Mouse (Mus musculus): Measurements from ENCODE around the gene Srd5a3. TPM values are rescaled to one million over a fixed set of nuclear protein-coding genes. Genes with fewer than 3 reads are reported as not detected.

The Srd5a3 gene
- polyA plus RNA-seq, 1 experiment from 2014 or later = 23.2 TPM

DNA sequence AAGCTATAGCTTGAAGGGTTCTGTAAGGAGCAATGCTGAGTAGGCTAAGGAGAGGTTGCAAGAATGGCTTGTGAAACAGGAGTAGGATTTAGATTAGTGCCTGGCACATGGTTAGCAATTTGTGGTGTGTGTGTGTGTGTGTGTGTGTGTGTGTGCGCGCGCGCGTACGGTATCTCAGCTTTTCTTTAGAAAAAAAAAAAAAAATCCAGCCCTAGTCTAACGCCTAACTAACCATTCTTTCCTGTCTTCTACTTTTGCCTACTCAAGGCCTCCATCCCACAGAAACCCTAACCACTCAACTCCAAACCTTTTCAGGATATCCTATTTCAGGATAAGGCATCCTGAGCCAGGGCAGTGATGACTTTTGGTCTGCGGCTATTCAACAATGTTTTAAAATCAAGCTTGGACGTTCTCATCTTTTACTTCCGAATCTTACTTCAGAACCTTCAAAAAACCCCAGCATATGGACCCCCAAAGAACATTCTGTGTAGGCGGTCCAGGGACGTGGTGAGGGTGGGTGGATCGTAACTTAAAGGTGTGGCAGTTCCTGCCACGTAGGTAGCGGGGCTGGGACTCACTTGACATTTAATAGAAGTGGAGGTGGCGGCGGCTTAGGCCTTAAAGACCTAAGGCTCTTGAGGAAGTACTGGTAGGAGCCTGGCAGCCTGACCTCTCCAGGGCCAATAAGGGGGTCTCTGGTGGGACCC lies 43.1 kb downstream of the Srd5a3 start:
- DNase-seq (ENCODE audit: low spot score) = no peak
- H3K4me3 ChIP-seq = peak overlapping the region; percentile 96
- H3K4me1 ChIP-seq = peaks cover 15% of the 10 kb centered on the region
- peaks cover 11% of the 10 kb centered on the region for H3K36me3 ChIP-seq
- peak overlapping the region; percentile 98 for H3K27ac ChIP-seq
- H3K27me3 ChIP-seq (ENCODE audit: low read depth, poor library complexity, severe bottlenecking) = no peaks in the 10 kb centered on the region
- H3K9me3 ChIP-seq (replicated peaks) = no peaks in the 10 kb centered on the region
- 43% methylated on average over 17 of the region's 17 CpGs for WGBS

DNA sequence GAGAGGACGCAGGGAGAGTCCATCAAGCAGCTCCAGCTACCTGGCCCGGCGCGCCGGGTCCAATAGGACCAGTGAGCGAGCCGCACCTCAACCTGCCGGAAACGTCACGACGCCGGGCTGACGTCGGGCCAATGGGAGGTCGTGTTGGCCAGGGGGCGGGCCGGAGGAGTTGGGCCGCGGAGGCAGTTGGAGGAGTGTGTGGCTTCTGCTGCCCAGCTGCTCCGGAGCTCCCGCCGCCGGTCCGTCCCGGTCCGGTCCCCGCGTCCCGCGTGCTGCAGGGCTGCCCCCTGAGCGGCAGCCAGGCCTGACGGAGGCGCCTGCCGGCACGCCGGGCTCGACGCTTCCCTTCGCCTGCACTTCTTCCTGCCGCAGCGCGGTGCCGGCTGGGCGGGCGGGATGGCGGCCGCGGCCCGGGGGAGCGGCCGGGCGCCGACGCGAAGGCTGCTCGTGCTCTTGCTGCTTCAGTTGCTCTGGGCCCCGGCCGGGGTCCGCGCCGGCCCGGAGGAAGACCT lies 43.7 kb downstream of the Srd5a3 start, which contains the start of gene Tmem165:
TSS of gene Tmem165 (plus strand) at position 131 of the 512 bp plus-strand sequence.
- peaks cover 15% of the 10 kb centered on the region for H3K4me1 ChIP-seq
- 0% methylated on average over 62 of the region's 62 CpGs for WGBS
- no peaks in the 10 kb centered on the region for H3K9me3 ChIP-seq (replicated peaks)
- H3K4me3 ChIP-seq = peak within 1 kb of the TSS; percentile 96
- peak; percentile 95 for DNase-seq (ENCODE audit: low spot score)
- H3K27ac ChIP-seq = peak within 1 kb of the TSS; percentile 98
- peaks cover 11% of the 10 kb centered on the region for H3K36me3 ChIP-seq
- no peaks in the 10 kb centered on the region for H3K27me3 ChIP-seq (ENCODE audit: low read depth, poor library complexity, severe bottlenecking)

DNA sequence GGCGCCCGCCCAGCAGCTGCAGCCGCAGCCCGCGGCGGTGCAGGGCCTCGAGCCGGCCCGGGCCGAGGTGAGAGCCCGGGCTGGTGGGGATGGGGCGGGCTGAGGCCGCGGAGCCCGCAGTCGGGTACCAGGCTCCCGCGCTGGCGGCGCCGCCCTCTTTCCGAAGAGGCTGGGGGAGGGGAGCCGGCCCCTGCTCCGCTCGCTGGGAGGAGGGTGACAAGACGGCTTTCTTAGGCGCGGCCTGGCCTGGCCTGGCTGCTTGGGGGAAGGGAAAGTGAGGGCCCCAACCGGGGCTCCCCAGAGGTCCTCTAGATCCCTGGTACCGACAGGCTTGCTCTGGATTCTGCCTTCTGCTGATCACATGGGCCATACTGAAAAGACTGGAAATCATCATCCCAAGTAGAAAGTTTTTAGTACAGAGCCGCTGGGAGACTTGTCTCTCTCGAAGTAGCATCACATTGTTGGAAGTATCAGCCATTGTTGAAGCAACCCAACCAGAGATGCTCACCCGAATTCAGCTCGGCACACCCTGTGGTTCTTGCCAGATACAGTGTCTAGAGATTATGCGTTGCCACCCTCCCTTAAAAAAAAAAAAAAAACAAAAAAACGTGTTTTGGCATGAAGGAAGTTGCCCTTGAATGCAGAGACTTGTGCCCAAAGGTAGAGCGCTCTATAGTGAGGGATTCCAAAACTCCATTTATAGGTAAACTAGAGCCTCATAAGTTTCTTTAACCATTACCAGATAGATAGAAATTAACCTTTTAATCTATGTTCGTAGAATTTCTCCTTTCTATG lies 44.4 kb downstream of the Srd5a3 start:
- H3K27me3 ChIP-seq (ENCODE audit: low read depth, poor library complexity, severe bottlenecking) = no peaks in the 10 kb centered on the region

DNA sequence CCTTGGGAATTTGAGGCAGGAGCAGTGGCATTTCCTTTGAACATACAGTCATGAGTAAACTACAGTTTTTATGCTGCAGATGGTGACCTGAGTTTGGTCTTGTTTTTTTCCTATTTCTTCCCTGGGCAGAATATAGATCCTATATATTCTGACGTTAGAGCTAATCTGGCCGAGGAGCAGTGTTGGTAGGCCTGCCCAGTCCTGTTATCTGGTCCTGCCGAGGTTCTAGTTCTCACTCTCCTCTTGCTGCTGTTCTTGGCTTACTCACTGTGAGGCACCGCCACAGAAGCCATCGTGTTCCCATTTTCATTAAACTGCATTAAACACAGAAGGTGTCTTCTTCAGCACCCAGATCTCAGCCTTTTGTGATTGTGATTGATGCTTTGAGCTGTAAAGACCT lies 47.8 kb downstream of the Srd5a3 start:
- WGBS = 87% methylated on average over 5 of the region's 5 CpGs
- no peak overlapping the region for H3K27ac ChIP-seq
- no peaks in the 10 kb centered on the region for H3K9me3 ChIP-seq (replicated peaks)
- no peak for DNase-seq (ENCODE audit: low spot score)
- H3K4me1 ChIP-seq = peaks cover 15% of the 10 kb centered on the region
- H3K27me3 ChIP-seq (ENCODE audit: low read depth, poor library complexity, severe bottlenecking) = no peaks in the 10 kb centered on the region
- H3K36me3 ChIP-seq = peaks cover 39% of the 10 kb centered on the region
- H3K4me3 ChIP-seq = no peak overlapping the region

More for the DNA sequence above, 44.4 kb downstream of the Srd5a3 start:
- Histone ChIP-seq H3K36me3 (peaks cover 11% of the 10 kb centered on the region), H3K9me3 (replicated peaks) (no peaks in the 10 kb centered on the region), H3K4me3 (peak overlapping the region; percentile 96), H3K27ac (peak overlapping the region; percentile 98), H3K4me1 (peaks cover 15% of the 10 kb centered on the region)
- 5% methylated on average over 37 of the region's 38 CpGs for WGBS
- peak; percentile 83 for DNase-seq (ENCODE audit: low spot score)

DNA sequence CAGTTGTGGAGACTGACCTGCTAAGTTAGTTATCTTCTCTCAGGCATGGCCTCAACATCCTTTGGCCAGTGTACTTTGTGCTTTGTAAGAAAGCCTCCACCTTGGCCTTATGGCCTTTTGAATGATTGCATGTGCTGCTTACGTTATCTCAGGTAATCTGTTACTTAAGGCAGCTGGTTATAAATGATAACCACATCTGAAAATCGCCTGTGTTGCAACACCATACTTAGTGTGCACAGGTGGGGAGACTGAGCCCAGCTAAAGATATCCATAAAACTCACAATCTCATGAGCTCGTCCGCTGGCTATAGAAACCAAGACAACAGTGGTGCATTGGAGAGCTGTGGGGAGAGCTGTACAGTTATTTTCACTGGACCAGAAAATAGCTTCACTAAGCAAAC lies 50.5 kb downstream of the Srd5a3 start:
- Histone ChIP-seq H3K27me3 (ENCODE audit: low read depth, poor library complexity, severe bottlenecking) (no peaks in the 10 kb centered on the region), H3K27ac (no peak overlapping the region), H3K4me3 (no peak overlapping the region), H3K9me3 (replicated peaks) (no peaks in the 10 kb centered on the region), H3K36me3 (peaks cover 56% of the 10 kb centered on the region), H3K4me1 (peaks cover 4% of the 10 kb centered on the region)
- WGBS = 93% methylated on average over 4 of the region's 4 CpGs
- no peak for DNase-seq (ENCODE audit: low spot score)

DNA sequence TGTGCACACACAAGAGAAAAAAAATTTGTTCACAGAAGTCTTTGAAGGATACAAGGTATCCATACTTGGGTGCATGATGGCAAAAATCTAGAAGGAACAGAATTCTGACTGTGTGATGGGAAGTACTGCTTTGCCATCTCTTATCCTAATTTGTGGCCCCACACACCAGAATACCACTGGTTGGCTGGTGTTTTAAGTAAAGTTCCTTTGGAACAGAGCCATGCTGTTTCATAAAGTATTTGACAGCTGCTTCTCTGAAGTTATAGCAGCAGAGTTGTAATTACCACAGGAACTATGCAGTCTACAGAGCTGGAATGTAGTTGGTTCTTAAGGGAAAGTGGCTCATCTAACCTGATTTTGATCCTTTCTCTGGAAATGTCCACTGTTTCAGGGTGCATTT lies 53.0 kb downstream of the Srd5a3 start:
- peaks cover 71% of the 10 kb centered on the region for H3K36me3 ChIP-seq
- no peaks in the 10 kb centered on the region for H3K4me1 ChIP-seq
- H3K4me3 ChIP-seq = no peak overlapping the region
- H3K27me3 ChIP-seq (ENCODE audit: low read depth, poor library complexity, severe bottlenecking) = no peaks in the 10 kb centered on the region
- no peak overlapping the region for H3K27ac ChIP-seq
- DNase-seq (ENCODE audit: low spot score) = no peak
- H3K9me3 ChIP-seq (replicated peaks) = no peaks in the 10 kb centered on the region

DNA sequence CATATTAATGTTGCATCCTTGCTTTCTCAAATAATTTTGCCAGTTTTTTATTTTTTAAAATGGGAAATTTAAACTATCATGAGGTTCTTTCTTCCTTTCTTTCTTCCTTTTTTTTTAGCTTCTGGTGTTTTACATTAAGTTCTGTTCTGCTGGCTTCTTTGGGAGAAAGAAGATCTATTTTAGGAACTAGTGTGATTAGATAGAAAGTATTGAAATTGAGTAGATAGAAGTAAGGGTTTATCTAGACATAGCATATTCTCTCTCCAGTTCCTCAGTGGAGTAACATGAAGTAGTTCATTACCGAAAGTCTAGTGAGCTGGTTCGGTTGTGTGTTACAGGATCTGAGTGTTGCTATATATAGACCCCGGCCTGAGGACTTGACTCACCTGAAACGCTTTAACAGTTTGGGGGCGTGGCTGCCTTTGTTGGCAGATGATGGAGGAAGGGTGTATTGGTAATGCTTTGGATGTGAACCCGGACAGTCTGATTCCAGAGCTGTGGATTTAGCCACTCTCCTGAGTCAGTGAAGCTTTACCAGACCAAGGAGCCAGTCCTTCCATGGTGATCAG lies 54.4 kb downstream of the Srd5a3 start:
- Histone ChIP-seq H3K27ac (no peak overlapping the region), H3K4me1 (no peaks in the 10 kb centered on the region), H3K4me3 (no peak overlapping the region), H3K36me3 (peaks cover 77% of the 10 kb centered on the region), H3K27me3 (ENCODE audit: low read depth, poor library complexity, severe bottlenecking) (no peaks in the 10 kb centered on the region), H3K9me3 (replicated peaks) (no peaks in the 10 kb centered on the region)
- 91% methylated on average over 6 of the region's 6 CpGs for WGBS
- DNase-seq (ENCODE audit: low spot score) = no peak

DNA sequence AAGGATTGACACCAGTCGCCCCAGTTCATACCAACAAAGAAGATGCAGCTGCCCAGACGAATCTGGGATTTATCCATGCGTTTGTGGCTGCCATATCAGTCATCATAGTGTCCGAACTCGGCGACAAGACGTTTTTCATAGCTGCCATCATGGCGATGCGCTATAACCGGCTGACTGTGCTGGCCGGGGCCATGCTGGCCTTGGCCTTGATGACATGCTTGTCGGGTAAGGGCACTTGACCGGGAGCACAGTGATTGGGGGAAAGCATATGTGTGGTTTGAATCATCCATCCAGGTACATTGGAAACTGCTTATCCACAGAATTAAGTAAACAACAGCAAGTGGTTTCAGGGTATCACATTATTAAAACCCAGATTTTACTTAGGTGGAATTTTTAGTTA lies 59.3 kb downstream of the Srd5a3 start:
- Histone ChIP-seq H3K9me3 (replicated peaks) (no peaks in the 10 kb centered on the region), H3K27me3 (ENCODE audit: low read depth, poor library complexity, severe bottlenecking) (no peaks in the 10 kb centered on the region), H3K36me3 (peaks cover 90% of the 10 kb centered on the region), H3K27ac (no peak overlapping the region), H3K4me1 (no peaks in the 10 kb centered on the region), H3K4me3 (no peak overlapping the region)
- DNase-seq (ENCODE audit: low spot score) = no peak
- WGBS = 94% methylated on average over 13 of the region's 13 CpGs

DNA sequence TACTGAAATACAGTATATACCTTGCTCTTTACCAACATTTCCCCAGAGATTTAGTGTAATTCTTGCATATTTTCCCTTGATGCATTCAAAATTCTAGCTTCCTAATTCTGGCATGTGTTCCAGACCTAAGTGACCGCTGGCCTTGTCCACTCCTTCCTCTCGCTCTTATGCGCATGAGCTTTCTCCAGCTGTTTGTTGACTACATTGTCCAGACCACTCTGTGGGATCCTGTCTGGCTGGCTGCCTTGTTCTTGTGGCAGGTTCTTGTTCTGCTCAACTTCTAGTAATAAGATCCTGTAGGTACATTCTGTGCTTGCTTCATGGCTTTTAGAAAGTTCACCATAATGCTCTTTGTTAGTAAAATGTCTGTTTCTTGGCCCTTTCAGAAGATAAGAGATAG lies 63.1 kb downstream of the Srd5a3 start:
- H3K4me1 ChIP-seq = no peaks in the 10 kb centered on the region
- H3K36me3 ChIP-seq = peaks cover 91% of the 10 kb centered on the region
- no peak for DNase-seq (ENCODE audit: low spot score)
- H3K27me3 ChIP-seq (ENCODE audit: low read depth, poor library complexity, severe bottlenecking) = no peaks in the 10 kb centered on the region
- no peaks in the 10 kb centered on the region for H3K9me3 ChIP-seq (replicated peaks)
- no peak overlapping the region for H3K27ac ChIP-seq
- H3K4me3 ChIP-seq = no peak overlapping the region
- WGBS = 97% methylated on average over 3 of the region's 3 CpGs

Other genes with a start within 250 kb of the Srd5a3 start
- 25.7 and 25.8 TPM in 2 replicates for gene Kdr, start 161.8 kb upstream of the Srd5a3 start, polyA plus RNA-seq (2016; fragmentation: Nextera tagmentation; extraction: Ambion mirVana)
- 67.7 and 79.7 TPM in 2 replicates for gene Tmem165, start 43.6 kb downstream of the Srd5a3 start, polyA plus RNA-seq (2016; fragmentation: Nextera tagmentation; extraction: Ambion mirVana)
- 9.8 and 10.6 TPM in 2 replicates for gene Clock, start 164.5 kb downstream of the Srd5a3 start, polyA plus RNA-seq (2016; fragmentation: Nextera tagmentation; extraction: Ambion mirVana)
- not detected in 2 replicates for gene Pdcl2, start 190.9 kb downstream of the Srd5a3 start, polyA plus RNA-seq (2016; fragmentation: Nextera tagmentation; extraction: Ambion mirVana)
- gene Nmu, start 223.5 kb downstream of the Srd5a3 start, polyA plus RNA-seq (2016; fragmentation: Nextera tagmentation; extraction: Ambion mirVana) = 0.31 and 0.65 TPM in 2 replicates